Mouse (Mus musculus): ENCODE results near the gene Acvr1.

GRCm38 (mm10) chr2:58435507-58435906 lies 131.4 kb downstream of the Acvr1 start:
- TF ChIP-seq CEBPB (IDR thresholded peaks at IDR 0.05; ENCODE audit: insufficient read depth, poor library complexity, severe bottlenecking) = no peak
- no peak for TF ChIP-seq MYOG (IDR thresholded peaks at IDR 0.05; ENCODE audit: control insufficient read depth in 1 of 3, insufficient read depth in 1 of 3, insufficient read length in 2 of 3, low read depth in 2 of 3)
- TF ChIP-seq POLR2A (IDR thresholded peaks at IDR 0.05; ENCODE audit: insufficient read length, low read depth) = no peak
- no peak for TF ChIP-seq MYOD1 (IDR thresholded peaks at IDR 0.05; ENCODE audit: control insufficient read depth in 1 of 3, insufficient read length in 2 of 3, low read depth in 2 of 3)
- TF ChIP-seq E2F4 (IDR thresholded peaks at IDR 0.05; ENCODE audit: insufficient read depth) = no peak
- no peak for TF ChIP-seq POLR2AphosphoS2 (IDR thresholded peaks at IDR 0.05; ENCODE audit: insufficient read length, low read depth)
- TF ChIP-seq MAX (IDR thresholded peaks at IDR 0.05; ENCODE audit: low read depth) = no peak
- TF ChIP-seq SRF (IDR thresholded peaks at IDR 0.05; ENCODE audit: control insufficient read depth, insufficient read length, low read depth) = no peak
- TF ChIP-seq TCF12 (IDR thresholded peaks at IDR 0.05; ENCODE audit: insufficient read depth, poor library complexity, severe bottlenecking) = no peak
- TF ChIP-seq USF1 (IDR thresholded peaks at IDR 0.05; ENCODE audit: low read depth) = no peak
- no peak for TF ChIP-seq TCF3 (IDR thresholded peaks at IDR 0.05; ENCODE audit: insufficient read length, low read depth)
- TF ChIP-seq REST (IDR thresholded peaks at IDR 0.05; ENCODE audit: insufficient read depth, insufficient read length) = no peak
